Mouse (Mus musculus): ENCODE results near the gene 1600014C10Rik. TPM values are rescaled to one million over a fixed set of nuclear protein-coding genes. Genes with fewer than 3 reads are reported as not detected.

1600014C10Rik gene
- polyA plus RNA-seq (2015; fragmentation: Nextera tagmentation; extraction: Ambion mirVana), result 18.5 and 20.9 TPM in 2 replicates

- H3K36me3 ChIP-seq (ENCODE audit: insufficient read depth, low read length), result no peaks in the 10 kb centered on the region
- DNase-seq (ENCODE audit: low spot score) (peak; percentile 64), ATAC-seq (replicated peaks; ENCODE audit: low FRiP score, low read depth) (peak; percentile 48)
- H3K4me1 ChIP-seq (replicated peaks; ENCODE audit: insufficient read depth, low read length), result peaks cover 9% of the 10 kb centered on the region
- peak within 1 kb of the TSS; percentile 46 for H3K4me3 ChIP-seq (replicated peaks; ENCODE audit: low read depth, low read length)
- H3K4me2 ChIP-seq (ENCODE audit: low read length), result peak within 1 kb of the TSS; percentile 86
- WGBS, result 3% methylated on average over 28 of the region's 28 CpGs
- no peaks in the 10 kb centered on the region for H3K27me3 ChIP-seq (ENCODE audit: insufficient read depth, low read length)
- no peaks in the 10 kb centered on the region for H3K9me3 ChIP-seq (replicated peaks; ENCODE audit: low read length)
- TF ChIP-seq CTCF (IDR thresholded peaks at IDR 0.05; ENCODE audit: low read depth), result no peak
- peak within 1 kb of the TSS; percentile 84 for H3K27ac ChIP-seq
- H3K9ac ChIP-seq (ENCODE audit: low read depth, low read length), result peak within 1 kb of the TSS; percentile 66
These were observed at the start of gene 1600014C10Rik for GRCm38 (mm10) chr7:38182962-38183687. Gene 1600014C10Rik, plus strand, starts transcription at chr7:38183217.

- Histone ChIP-seq H3K27ac (no peak overlapping the region), H3K27me3 (ENCODE audit: insufficient read depth, low read length) (no peaks in the 10 kb centered on the region), H3K9ac (ENCODE audit: low read depth, low read length) (no peak overlapping the region), H3K4me1 (replicated peaks; ENCODE audit: insufficient read depth, low read length) (no peaks in the 10 kb centered on the region), H3K4me3 (replicated peaks; ENCODE audit: low read depth, low read length) (no peak overlapping the region), H3K36me3 (ENCODE audit: insufficient read depth, low read length) (no peaks in the 10 kb centered on the region), H3K4me2 (ENCODE audit: low read length) (no peak overlapping the region), H3K9me3 (replicated peaks; ENCODE audit: low read length) (no peaks in the 10 kb centered on the region)
- DNase-seq (ENCODE audit: low spot score), result no peak
- ATAC-seq (replicated peaks; ENCODE audit: low FRiP score, low read depth), result no peak
- no peak for TF ChIP-seq CTCF (IDR thresholded peaks at IDR 0.05; ENCODE audit: low read depth)
- 89% methylated on average over 5 of the region's 5 CpGs for WGBS
These were observed 48.5 kb upstream of the 1600014C10Rik start for GRCm38 (mm10) chr7:38134471-38134870.

- no peak for TF ChIP-seq CTCF (IDR thresholded peaks at IDR 0.05; ENCODE audit: low read depth)
- H3K4me2 ChIP-seq (ENCODE audit: low read length), result no peak overlapping the region
- 36% methylated on average over 9 of the region's 9 CpGs for WGBS
- H3K4me1 ChIP-seq (replicated peaks; ENCODE audit: insufficient read depth, low read length), result no peaks in the 10 kb centered on the region
- H3K4me3 ChIP-seq (replicated peaks; ENCODE audit: low read depth, low read length), result no peak overlapping the region
- no peak overlapping the region for H3K27ac ChIP-seq
- no peaks in the 10 kb centered on the region for H3K36me3 ChIP-seq (ENCODE audit: insufficient read depth, low read length)
- ATAC-seq (replicated peaks; ENCODE audit: low FRiP score, low read depth), result no peak
- DNase-seq (ENCODE audit: low spot score), result no peak
- no peaks in the 10 kb centered on the region for H3K9me3 ChIP-seq (replicated peaks; ENCODE audit: low read length)
- no peak overlapping the region for H3K9ac ChIP-seq (ENCODE audit: low read depth, low read length)
- H3K27me3 ChIP-seq (ENCODE audit: insufficient read depth, low read length), result no peaks in the 10 kb centered on the region
These were observed 42.7 kb upstream of the 1600014C10Rik start for GRCm38 (mm10) chr7:38140324-38140723.

GRCm38 (mm10) chr7:38141747-38142545 lies 41.1 kb upstream of the 1600014C10Rik start:
- peak; percentile 98 for TF ChIP-seq CTCF (IDR thresholded peaks at IDR 0.05; ENCODE audit: low read depth)
- WGBS, result 56% methylated on average over 13 of the region's 13 CpGs
- H3K27ac ChIP-seq, result no peak overlapping the region
- ATAC-seq (replicated peaks; ENCODE audit: low FRiP score, low read depth), result peak; percentile 67
- no peak overlapping the region for H3K4me3 ChIP-seq (replicated peaks; ENCODE audit: low read depth, low read length)
- no peak overlapping the region for H3K4me2 ChIP-seq (ENCODE audit: low read length)
- no peaks in the 10 kb centered on the region for H3K36me3 ChIP-seq (ENCODE audit: insufficient read depth, low read length)
- peak; percentile 85 for DNase-seq (ENCODE audit: low spot score)
- H3K4me1 ChIP-seq (replicated peaks; ENCODE audit: insufficient read depth, low read length), result no peaks in the 10 kb centered on the region
- H3K27me3 ChIP-seq (ENCODE audit: insufficient read depth, low read length), result no peaks in the 10 kb centered on the region
- H3K9me3 ChIP-seq (replicated peaks; ENCODE audit: low read length), result no peaks in the 10 kb centered on the region
- H3K9ac ChIP-seq (ENCODE audit: low read depth, low read length), result no peak overlapping the region

DNA sequence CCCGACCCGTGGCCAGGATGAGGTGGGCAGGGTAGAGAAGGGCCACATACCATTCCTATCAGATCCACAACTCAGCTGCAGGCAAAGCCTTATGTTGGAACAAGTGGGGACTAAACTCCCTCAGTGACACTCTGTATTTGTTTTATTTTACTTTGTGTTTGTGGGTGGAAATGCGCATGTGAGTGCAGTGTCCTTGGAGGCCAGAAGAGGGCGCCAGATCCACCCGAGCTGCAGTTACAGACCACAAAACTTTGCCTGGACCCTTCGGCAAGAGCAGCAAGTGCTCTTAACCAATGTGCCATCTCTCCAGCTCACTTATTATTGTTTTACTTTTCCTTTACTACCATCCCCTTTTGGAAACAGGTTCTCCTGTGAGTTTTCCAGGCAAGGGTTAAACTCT lies 35.5 kb upstream of the 1600014C10Rik start:
- no peak overlapping the region for H3K27ac ChIP-seq
- no peaks in the 10 kb centered on the region for H3K4me1 ChIP-seq (replicated peaks; ENCODE audit: insufficient read depth, low read length)
- ATAC-seq (replicated peaks; ENCODE audit: low FRiP score, low read depth) (no peak), DNase-seq (ENCODE audit: low spot score) (no peak)
- WGBS, result 89% methylated on average over 6 of the region's 6 CpGs
- no peaks in the 10 kb centered on the region for H3K27me3 ChIP-seq (ENCODE audit: insufficient read depth, low read length)
- peak; percentile 23; the same call in 1 of the 2 replicates for TF ChIP-seq CTCF (IDR thresholded peaks at IDR 0.05; ENCODE audit: low read depth)
- H3K36me3 ChIP-seq (ENCODE audit: insufficient read depth, low read length), result no peaks in the 10 kb centered on the region
- no peak overlapping the region for H3K9ac ChIP-seq (ENCODE audit: low read depth, low read length)
- H3K9me3 ChIP-seq (replicated peaks; ENCODE audit: low read length), result no peaks in the 10 kb centered on the region
- H3K4me3 ChIP-seq (replicated peaks; ENCODE audit: low read depth, low read length), result no peak overlapping the region
- H3K4me2 ChIP-seq (ENCODE audit: low read length), result no peak overlapping the region

- no peak overlapping the region for H3K4me2 ChIP-seq (ENCODE audit: low read length)
- ATAC-seq (replicated peaks; ENCODE audit: low FRiP score, low read depth) (no peak), DNase-seq (ENCODE audit: low spot score) (no peak)
- WGBS, result 68% methylated on average over 14 of the region's 14 CpGs
- TF ChIP-seq CTCF (IDR thresholded peaks at IDR 0.05; ENCODE audit: low read depth), result no peak; the same call in 1 of the 2 replicates
- H3K4me1 ChIP-seq (replicated peaks; ENCODE audit: insufficient read depth, low read length), result no peaks in the 10 kb centered on the region
- H3K9me3 ChIP-seq (replicated peaks; ENCODE audit: low read length), result no peaks in the 10 kb centered on the region
- no peaks in the 10 kb centered on the region for H3K36me3 ChIP-seq (ENCODE audit: insufficient read depth, low read length)
- no peaks in the 10 kb centered on the region for H3K27me3 ChIP-seq (ENCODE audit: insufficient read depth, low read length)
- H3K9ac ChIP-seq (ENCODE audit: low read depth, low read length), result no peak overlapping the region
- no peak overlapping the region for H3K27ac ChIP-seq
- H3K4me3 ChIP-seq (replicated peaks; ENCODE audit: low read depth, low read length), result no peak overlapping the region
These were observed 31.2 kb upstream of the 1600014C10Rik start for GRCm38 (mm10) chr7:38151706-38152312.

All from kidney, postnatal 0 days (tissue).